Mouse (Mus musculus): ENCODE results near the gene Iqck.

Iqck gene

GRCm38 (mm10) chr7:118953626-118954282, 98.2 kb downstream of the Iqck start:
- no peak for DNase-seq

GRCm38 (mm10) chr7:118954968-118955367, 99.4 kb downstream of the Iqck start:
- no peak for DNase-seq

- DNase-seq = no peak
Observed at GRCm38 (mm10) chr7:118956616-118957246, 101.2 kb downstream of the Iqck start.

GRCm38 (mm10) chr7:118959209-118959608, 103.7 kb downstream of the Iqck start:
- DNase-seq = no peak

- DNase-seq = no peak
Observed at GRCm38 (mm10) chr7:118964777-118965176, 109.2 kb downstream of the Iqck start.

GRCm38 (mm10) chr7:118965198-118965597, 109.6 kb downstream of the Iqck start:
- DNase-seq = no peak

- DNase-seq = no peak
Observed at GRCm38 (mm10) chr7:118968870-118969269, 113.3 kb downstream of the Iqck start.

- no peak for DNase-seq
Observed at GRCm38 (mm10) chr7:118971499-118971898, 115.9 kb downstream of the Iqck start.

GRCm38 (mm10) chr7:118972306-118972705, 116.8 kb downstream of the Iqck start:
- DNase-seq = no peak

GRCm38 (mm10) chr7:118973377-118973776, 117.8 kb downstream of the Iqck start:
- DNase-seq = no peak

GRCm38 (mm10) chr7:118975837-118976236, 120.3 kb downstream of the Iqck start:
- DNase-seq = no peak

- DNase-seq = peak; percentile 17
Observed at GRCm38 (mm10) chr7:118976414-118977166, 121.0 kb downstream of the Iqck start.

- DNase-seq = no peak
Observed at GRCm38 (mm10) chr7:118977167-118977543, 121.6 kb downstream of the Iqck start.

- DNase-seq = no peak
Observed at GRCm38 (mm10) chr7:118979121-118979520, 123.6 kb downstream of the Iqck start.

- DNase-seq = no peak
Observed at GRCm38 (mm10) chr7:118979708-118980107, 124.2 kb downstream of the Iqck start.

- no peak for DNase-seq
Observed at GRCm38 (mm10) chr7:118981346-118981745, 125.8 kb downstream of the Iqck start.

GRCm38 (mm10) chr7:118981831-118982230, 126.3 kb downstream of the Iqck start:
- DNase-seq = no peak

GRCm38 (mm10) chr7:118982586-118982985, 127.0 kb downstream of the Iqck start:
- DNase-seq = no peak

- DNase-seq = no peak
Observed at GRCm38 (mm10) chr7:118983961-118984360, 128.4 kb downstream of the Iqck start.

GRCm38 (mm10) chr7:118985786-118986185, 130.2 kb downstream of the Iqck start:
- no peak for DNase-seq

GRCm38 (mm10) chr7:118986369-118986768, 130.8 kb downstream of the Iqck start:
- DNase-seq = no peak

GRCm38 (mm10) chr7:118989275-118989856, 133.8 kb downstream of the Iqck start:
- no peak for DNase-seq

- no peak for DNase-seq
Observed at GRCm38 (mm10) chr7:118990282-118990681, 134.7 kb downstream of the Iqck start.
